Mouse (Mus musculus) forebrain, embryonic 15.5 days (tissue): ENCODE results near the gene Gm3045. TPM values are rescaled to one million over a fixed set of nuclear protein-coding genes. Genes with fewer than 3 reads are reported as not detected.

Source experiments
- ATAC-seq: fragments of 200-750 bp; cut with Nextera tagmentation; replicated peaks from 2 replicates; pipeline ENCODE4 v1.8.0; 2017; ENCODE audit warnings: mild to moderate bottlenecking, moderate TSS enrichment, moderate library complexity
- H3K27ac ChIP-seq: fragments of 300-500 bp; sonication (generic); replicated peaks from 2 replicates; pipeline ENCODE4 v1.5.1; 2015; ENCODE audit warnings: mild to moderate bottlenecking, inconsistent platforms
- H3K27me3 ChIP-seq: fragments of 300-500 bp; sonication (generic); 2 replicates; pipeline ENCODE4 v1.6.1; 2015; ENCODE audit warnings: inconsistent platforms
- H3K36me3 ChIP-seq: fragments of 300-500 bp; sonication (generic); 2 replicates; pipeline ENCODE4 v1.6.1; 2015; ENCODE audit warnings: mild to moderate bottlenecking, inconsistent platforms
- H3K4me1 ChIP-seq: fragments of 300-500 bp; sonication (generic); 2 replicates; pipeline ENCODE4 v1.6.1; 2015; ENCODE audit warnings: inconsistent platforms
- H3K4me2 ChIP-seq: fragments of 300-500 bp; sonication (generic); replicated peaks from 2 replicates; pipeline ENCODE4 v1.6.1; 2015; ENCODE audit warnings: mild to moderate bottlenecking, inconsistent platforms
- H3K4me3 ChIP-seq: fragments of 300-500 bp; sonication (generic); 2 replicates; pipeline ENCODE4 v1.5.1; 2015; ENCODE audit warnings: mild to moderate bottlenecking, inconsistent platforms
- H3K9ac ChIP-seq: fragments of 300-500 bp; sonication (generic); replicated peaks from 2 replicates; pipeline ENCODE4 v1.6.1; 2015; ENCODE audit warnings: mild to moderate bottlenecking, inconsistent platforms
- H3K9me3 ChIP-seq: fragments of 300-500 bp; sonication (generic); 2 replicates; pipeline ENCODE4 v1.6.1; 2016; ENCODE audit warnings: inconsistent platforms
- WGBS: fragments of 180-500 bp; shearing (Covaris S2); methylation state at CpG from one replicate; pipeline ENCODE4 v1.1.7; 2015; ENCODE audit warnings: mixed read lengths; 5-methylcytosine and 5-hydroxymethylcytosine counted together
- polyA plus RNA-seq: library from polyadenylated mRNA; unstranded; fragments of >200 nt; fragmentation: Nextera tagmentation; extraction: Ambion mirVana; gene quantifications from 2 replicates; pipeline ENCODE4 v1.2.1, GENCODE M21; 2015

Gm3045 gene
- polyA plus RNA-seq, 1 experiment from 2014 or later: not detected

GRCm38 (mm10) chr13:56472661-56473060, 46.3 kb downstream of the Gm3045 start:
- H3K9ac ChIP-seq: no peak overlapping the region
- 94% methylated on average over 9 of the region's 9 CpGs for WGBS
- no peak for ATAC-seq

GRCm38 (mm10) chr13:56475363-56475762, 49.0 kb downstream of the Gm3045 start:
- H3K9ac ChIP-seq: no peak overlapping the region
- no peaks in the 10 kb centered on the region for H3K9me3 ChIP-seq
- H3K4me2 ChIP-seq: no peak overlapping the region
- H3K36me3 ChIP-seq: no peaks in the 10 kb centered on the region
- H3K4me3 ChIP-seq: no peak overlapping the region
- H3K27me3 ChIP-seq: 0 out of 2 replicates have a peak, but pooled peaks cover 4% of the 10 kb centered on the region
- H3K27ac ChIP-seq: no peak overlapping the region
- peaks cover 18% of the 10 kb centered on the region for H3K4me1 ChIP-seq
- 33% methylated on average over 4 of the region's 4 CpGs for whole genome bisulfite sequencing
- peak; percentile 57 for ATAC-seq

More at GRCm38 (mm10) chr13:56472661-56473060, 46.3 kb downstream of the Gm3045 start:
- Histone ChIP-seq H3K4me3 (no peak overlapping the region), H3K27ac (no peak overlapping the region), H3K9me3 (no peaks in the 10 kb centered on the region), H3K27me3 (0 out of 2 replicates have a peak, but pooled peaks cover 4% of the 10 kb centered on the region), H3K4me2 (no peak overlapping the region), H3K36me3 (no peaks in the 10 kb centered on the region), H3K4me1 (peaks cover 13% of the 10 kb centered on the region)

GRCm38 (mm10) chr13:56476790-56477189, 50.4 kb downstream of the Gm3045 start:
- Histone ChIP-seq H3K9ac (no peak overlapping the region), H3K4me1 (peaks cover 18% of the 10 kb centered on the region), H3K36me3 (no peaks in the 10 kb centered on the region), H3K9me3 (no peaks in the 10 kb centered on the region), H3K4me2 (no peak overlapping the region), H3K4me3 (no peak overlapping the region), H3K27me3 (0 out of 2 replicates have a peak, but pooled peaks cover 4% of the 10 kb centered on the region), H3K27ac (no peak overlapping the region)
- no peak for ATAC-seq
- WGBS: 77% methylated on average over 5 of the region's 5 CpGs

GRCm38 (mm10) chr13:56477271-56477670, 50.9 kb downstream of the Gm3045 start:
- WGBS: 48% methylated on average over 6 of the region's 6 CpGs
- no peaks in the 10 kb centered on the region for H3K36me3 ChIP-seq
- H3K9ac ChIP-seq: no peak overlapping the region
- H3K4me3 ChIP-seq: no peak overlapping the region
- no peaks in the 10 kb centered on the region for H3K9me3 ChIP-seq
- 0 out of 2 replicates have a peak, but pooled peaks cover 4% of the 10 kb centered on the region for H3K27me3 ChIP-seq
- H3K4me2 ChIP-seq: no peak overlapping the region
- H3K4me1 ChIP-seq: peaks cover 18% of the 10 kb centered on the region
- 0 out of 2 replicates have a peak, but pooled peaks have one; percentile 36 for ATAC-seq
- H3K27ac ChIP-seq: no peak overlapping the region

- no peaks in the 10 kb centered on the region for H3K36me3 ChIP-seq
- no peak overlapping the region for H3K27ac ChIP-seq
- H3K9ac ChIP-seq: no peak overlapping the region
- H3K4me1 ChIP-seq: peaks cover 18% of the 10 kb centered on the region
- no peak overlapping the region for H3K4me3 ChIP-seq
- H3K4me2 ChIP-seq: no peak overlapping the region
- no peaks in the 10 kb centered on the region for H3K9me3 ChIP-seq
- no peak for ATAC-seq
- 0 out of 2 replicates have a peak, but pooled peaks cover 4% of the 10 kb centered on the region for H3K27me3 ChIP-seq
- 82% methylated on average over 6 of the region's 6 CpGs for WGBS
Measured at GRCm38 (mm10) chr13:56478027-56478426, 51.6 kb downstream of the Gm3045 start.

- Histone ChIP-seq H3K27ac (no peak within 1 kb of the TSS), H3K36me3 (no peaks in the 10 kb centered on the region), H3K27me3 (no peaks in the 10 kb centered on the region), H3K9me3 (no peaks in the 10 kb centered on the region), H3K9ac (no peak within 1 kb of the TSS), H3K4me3 (no peak within 1 kb of the TSS), H3K4me1 (peaks cover 10% of the 10 kb centered on the region), H3K4me2 (no peak within 1 kb of the TSS)
- 79% methylated on average over 3 of the region's 3 CpGs for WGBS
- no peak for ATAC-seq
Measured at GRCm38 (mm10) chr13:56482146-56482545, 55.8 kb downstream of the Gm3045 start, which contains the start of gene Il9. TSS of gene Il9 (minus strand) at chr13:56482246.

Other genes starting within 250 kb of the Gm3045 start
- 0.87 and 1.0 TPM in 2 replicates for gene Tifab, start 247.7 kb upstream of the Gm3045 start, polyA plus RNA-seq
- gene Neurog1, start 174.4 kb upstream of the Gm3045 start, polyA plus RNA-seq: 3.1 and 6.7 TPM in 2 replicates
- 14.2 and 15.2 TPM in 2 replicates for gene Cxcl14, start 130.0 kb upstream of the Gm3045 start, polyA plus RNA-seq
- not detected in 2 replicates for gene Slc25a48, start 11.8 kb downstream of the Gm3045 start, polyA plus RNA-seq
- not detected in 2 replicates for gene Il9, start 55.7 kb downstream of the Gm3045 start, polyA plus RNA-seq
- 2.4 and 2.9 TPM in 2 replicates for gene Fbxl21, start 95.9 kb downstream of the Gm3045 start, polyA plus RNA-seq
- gene Lect2, start 121.9 kb downstream of the Gm3045 start, polyA plus RNA-seq: not detected in 2 replicates
- gene Tgfbi, start 182.9 kb downstream of the Gm3045 start, polyA plus RNA-seq: 3.6 and 3.9 TPM in 2 replicates